Mouse (Mus musculus) midbrain, embryonic 11.5 days (tissue): ENCODE data around the gene Fam169a. TPM values are rescaled to one million over a fixed set of nuclear protein-coding genes. Genes with fewer than 3 reads are reported as not detected.

ENCODE experiments used
- polyA plus RNA-seq: library from polyadenylated mRNA; unstranded; fragments of >200 nt; fragmentation: Nextera tagmentation; extraction: Ambion mirVana; gene quantifications from 2 replicates; pipeline ENCODE4 v1.2.1, GENCODE M21; 2014

Gene Fam169a
- polyA plus RNA-seq, 1 experiment from 2014 or later = 13.9 TPM

Other genes with a start within 250 kb of the Fam169a start
- 0.25 and 0.29 TPM in 2 replicates for gene Gcnt4, start 142.6 kb upstream of the Fam169a start, polyA plus RNA-seq
- not detected in 2 replicates for gene 1700029F12Rik, start 32.9 kb upstream of the Fam169a start, polyA plus RNA-seq
- 0.48 and 0.53 TPM in 2 replicates for gene Gm6169, start 32.0 kb downstream of the Fam169a start, polyA plus RNA-seq
- 32.8 and 36.6 TPM in 2 replicates for gene Gfm2, start 70.7 kb downstream of the Fam169a start, polyA plus RNA-seq
- 64.7 and 69.8 TPM in 2 replicates for gene Nsa2, start 70.7 kb downstream of the Fam169a start, polyA plus RNA-seq
- gene Hexb, start 131.1 kb downstream of the Fam169a start, polyA plus RNA-seq = 25.8 and 26.1 TPM in 2 replicates
- gene Enc1, start 173.8 kb downstream of the Fam169a start, polyA plus RNA-seq = 18.4 and 19.8 TPM in 2 replicates